Mouse (Mus musculus): ENCODE data around the gene Mical3. TPM values are rescaled to one million over a fixed set of nuclear protein-coding genes. Genes with fewer than 3 reads are reported as not detected.

Mical3 gene
- polyA plus RNA-seq, 1 experiment from 2014 or later = 37.0 TPM

DNA sequence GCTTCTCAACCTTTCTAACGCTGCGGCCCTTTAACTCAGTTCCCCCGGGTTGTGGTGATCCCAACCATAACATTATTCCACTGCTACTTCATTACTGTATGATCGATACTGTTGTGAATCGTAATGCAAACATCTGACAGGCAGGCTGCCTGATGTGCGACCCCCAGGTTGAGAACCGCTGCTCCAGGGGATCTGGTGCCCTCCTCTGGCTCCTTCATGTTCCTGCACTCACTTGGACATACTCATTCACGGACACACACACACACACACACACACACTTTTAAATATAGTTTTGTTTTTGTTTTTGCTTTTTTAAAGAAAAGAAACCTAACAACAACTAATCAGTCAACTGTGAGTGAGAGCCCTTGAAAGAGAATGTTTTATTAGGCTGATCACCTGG lies 19.3 kb upstream of the Mical3 start:
- WGBS = 94% methylated on average over 8 of the region's 8 CpGs
- ATAC-seq = no peak
- Histone ChIP-seq H3K27ac (ENCODE audit: low read length) (no peak overlapping the region), H3K4me3 (ENCODE audit: low read depth, low read length) (no peak overlapping the region), H3K36me3 (ENCODE audit: control insufficient read depth, insufficient read depth, low read length) (no peaks in the 10 kb centered on the region), H3K9me3 (replicated peaks; ENCODE audit: control insufficient read depth, low read length, poor library complexity, severe bottlenecking) (no peaks in the 10 kb centered on the region), H3K4me1 (ENCODE audit: control insufficient read depth, insufficient read depth, low read length) (peaks cover 2% of the 10 kb centered on the region; the same call in 1 of the 2 replicates), H3K9ac (ENCODE audit: low read depth, low read length) (no peak overlapping the region), H3K4me2 (ENCODE audit: low read length) (no peak overlapping the region), H3K27me3 (ENCODE audit: control insufficient read depth, insufficient read depth, low read depth, low read length) (no peaks in the 10 kb centered on the region)

DNA sequence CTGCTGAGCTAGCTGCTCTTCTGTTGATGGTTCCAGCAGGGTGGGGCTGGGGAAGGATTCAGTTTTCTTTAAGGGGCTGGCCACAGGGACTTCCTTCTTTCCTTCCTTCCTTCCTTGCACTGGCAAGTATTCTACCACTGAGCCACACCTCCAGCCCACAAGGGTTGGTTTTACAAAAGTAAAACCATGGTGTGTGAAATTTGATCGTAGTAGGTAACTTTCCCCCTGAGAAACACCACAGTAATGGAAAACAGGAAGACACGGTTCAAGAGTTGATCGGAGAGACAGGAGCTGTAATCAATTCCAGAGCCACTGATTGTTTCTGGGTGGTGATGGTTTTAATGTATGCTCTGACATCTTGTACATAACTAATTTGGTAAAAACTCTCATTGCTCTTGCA lies 18.6 kb upstream of the Mical3 start:
- Histone ChIP-seq H3K27me3 (ENCODE audit: control insufficient read depth, insufficient read depth, low read depth, low read length) (no peaks in the 10 kb centered on the region), H3K9ac (ENCODE audit: low read depth, low read length) (no peak overlapping the region), H3K4me1 (ENCODE audit: control insufficient read depth, insufficient read depth, low read length) (peaks cover 2% of the 10 kb centered on the region; the same call in 1 of the 2 replicates), H3K4me2 (ENCODE audit: low read length) (no peak overlapping the region), H3K27ac (ENCODE audit: low read length) (no peak overlapping the region), H3K36me3 (ENCODE audit: control insufficient read depth, insufficient read depth, low read length) (no peaks in the 10 kb centered on the region), H3K4me3 (ENCODE audit: low read depth, low read length) (no peak overlapping the region), H3K9me3 (replicated peaks; ENCODE audit: control insufficient read depth, low read length, poor library complexity, severe bottlenecking) (no peaks in the 10 kb centered on the region)
- WGBS = 84% methylated on average over 3 of the region's 3 CpGs
- ATAC-seq = no peak

DNA sequence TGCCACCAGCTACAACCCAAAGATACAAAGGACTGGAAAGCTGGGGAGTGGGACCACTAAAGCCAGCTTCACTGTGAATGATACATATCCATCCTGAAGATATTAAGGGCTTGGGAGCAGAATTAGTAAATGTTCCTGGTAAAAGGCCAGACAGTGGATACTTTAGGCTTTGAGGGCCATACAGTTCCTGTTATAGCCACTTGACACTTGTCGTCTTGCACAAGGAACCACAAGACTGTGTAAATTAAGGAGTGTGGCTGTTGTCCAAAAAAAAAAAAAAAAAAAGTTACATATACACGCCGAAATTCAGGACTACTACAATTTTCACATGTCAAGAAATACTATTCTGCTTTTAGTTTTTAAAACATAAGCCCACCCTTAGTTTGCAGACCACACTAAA lies 17.6 kb upstream of the Mical3 start:
- ATAC-seq = no peak
- H3K4me3 ChIP-seq (ENCODE audit: low read depth, low read length) = no peak overlapping the region
- peaks cover 2% of the 10 kb centered on the region; the same call in 1 of the 2 replicates for H3K4me1 ChIP-seq (ENCODE audit: control insufficient read depth, insufficient read depth, low read length)
- H3K9ac ChIP-seq (ENCODE audit: low read depth, low read length) = no peak overlapping the region
- H3K27ac ChIP-seq (ENCODE audit: low read length) = no peak overlapping the region
- 60% methylated on average over 3 of the region's 3 CpGs for WGBS
- H3K9me3 ChIP-seq (replicated peaks; ENCODE audit: control insufficient read depth, low read length, poor library complexity, severe bottlenecking) = no peaks in the 10 kb centered on the region
- H3K4me2 ChIP-seq (ENCODE audit: low read length) = no peak overlapping the region
- H3K27me3 ChIP-seq (ENCODE audit: control insufficient read depth, insufficient read depth, low read depth, low read length) = no peaks in the 10 kb centered on the region
- no peaks in the 10 kb centered on the region for H3K36me3 ChIP-seq (ENCODE audit: control insufficient read depth, insufficient read depth, low read length)

DNA sequence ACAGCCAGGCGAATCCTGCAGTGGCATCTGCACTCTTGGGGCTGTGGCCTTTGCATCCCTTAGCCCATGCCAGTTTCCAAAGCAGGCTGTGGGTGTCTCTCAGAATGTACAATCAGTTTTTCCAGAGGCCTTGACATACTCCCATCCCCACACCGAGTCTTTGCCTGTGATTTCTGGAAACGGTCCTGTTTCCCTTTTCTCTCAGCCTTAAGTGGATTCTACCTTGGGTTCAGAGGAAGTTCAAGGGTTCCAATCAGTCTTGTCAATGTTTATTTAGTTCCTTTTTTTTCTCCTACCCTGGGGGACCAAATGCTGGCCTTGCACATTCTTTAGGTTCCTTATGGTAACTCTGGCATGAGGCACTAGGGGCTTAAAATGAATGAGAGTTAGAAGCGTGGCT lies 16.0 kb upstream of the Mical3 start:
- WGBS = 53% methylated on average over 4 of the region's 4 CpGs

DNA sequence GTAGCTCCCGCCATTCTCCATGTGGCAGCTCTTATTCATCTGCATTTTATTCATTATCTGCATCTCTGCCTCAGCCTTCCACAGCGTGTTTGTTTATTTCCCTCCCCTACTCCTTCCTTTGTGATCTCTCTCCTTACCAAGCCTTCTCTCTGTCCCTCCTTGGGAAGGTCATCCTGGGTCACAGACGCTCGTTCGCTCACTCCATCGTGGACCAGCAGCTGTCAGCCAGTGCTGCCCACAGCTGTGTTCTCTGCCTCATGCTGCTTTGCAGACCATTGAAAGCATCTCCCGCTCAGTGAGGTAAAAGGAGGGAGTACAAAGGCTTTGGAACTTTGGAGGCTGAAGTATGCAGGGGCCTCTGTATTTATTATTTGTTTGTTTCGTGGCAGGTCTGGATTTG lies 15.1 kb upstream of the Mical3 start:
- no peaks in the 10 kb centered on the region for H3K36me3 ChIP-seq (ENCODE audit: control insufficient read depth, insufficient read depth, low read length)
- H3K9me3 ChIP-seq (replicated peaks; ENCODE audit: control insufficient read depth, low read length, poor library complexity, severe bottlenecking) = no peaks in the 10 kb centered on the region
- H3K4me1 ChIP-seq (ENCODE audit: control insufficient read depth, insufficient read depth, low read length) = peaks cover 2% of the 10 kb centered on the region; the same call in 1 of the 2 replicates
- no peak for ATAC-seq
- H3K4me2 ChIP-seq (ENCODE audit: low read length) = no peak overlapping the region
- H3K9ac ChIP-seq (ENCODE audit: low read depth, low read length) = no peak overlapping the region
- no peak overlapping the region for H3K4me3 ChIP-seq (ENCODE audit: low read depth, low read length)
- H3K27me3 ChIP-seq (ENCODE audit: control insufficient read depth, insufficient read depth, low read depth, low read length) = no peaks in the 10 kb centered on the region
- no peak overlapping the region for H3K27ac ChIP-seq (ENCODE audit: low read length)
- 27% methylated on average over 8 of the region's 8 CpGs for WGBS

More for the DNA sequence above, 16.0 kb upstream of the Mical3 start:
- H3K9me3 ChIP-seq (replicated peaks; ENCODE audit: control insufficient read depth, low read length, poor library complexity, severe bottlenecking) = no peaks in the 10 kb centered on the region
- peaks cover 2% of the 10 kb centered on the region; the same call in 1 of the 2 replicates for H3K4me1 ChIP-seq (ENCODE audit: control insufficient read depth, insufficient read depth, low read length)
- no peak overlapping the region for H3K9ac ChIP-seq (ENCODE audit: low read depth, low read length)
- H3K27ac ChIP-seq (ENCODE audit: low read length) = no peak overlapping the region
- no peaks in the 10 kb centered on the region for H3K27me3 ChIP-seq (ENCODE audit: control insufficient read depth, insufficient read depth, low read depth, low read length)
- ATAC-seq = no peak
- no peak overlapping the region for H3K4me2 ChIP-seq (ENCODE audit: low read length)
- no peaks in the 10 kb centered on the region for H3K36me3 ChIP-seq (ENCODE audit: control insufficient read depth, insufficient read depth, low read length)
- no peak overlapping the region for H3K4me3 ChIP-seq (ENCODE audit: low read depth, low read length)

DNA sequence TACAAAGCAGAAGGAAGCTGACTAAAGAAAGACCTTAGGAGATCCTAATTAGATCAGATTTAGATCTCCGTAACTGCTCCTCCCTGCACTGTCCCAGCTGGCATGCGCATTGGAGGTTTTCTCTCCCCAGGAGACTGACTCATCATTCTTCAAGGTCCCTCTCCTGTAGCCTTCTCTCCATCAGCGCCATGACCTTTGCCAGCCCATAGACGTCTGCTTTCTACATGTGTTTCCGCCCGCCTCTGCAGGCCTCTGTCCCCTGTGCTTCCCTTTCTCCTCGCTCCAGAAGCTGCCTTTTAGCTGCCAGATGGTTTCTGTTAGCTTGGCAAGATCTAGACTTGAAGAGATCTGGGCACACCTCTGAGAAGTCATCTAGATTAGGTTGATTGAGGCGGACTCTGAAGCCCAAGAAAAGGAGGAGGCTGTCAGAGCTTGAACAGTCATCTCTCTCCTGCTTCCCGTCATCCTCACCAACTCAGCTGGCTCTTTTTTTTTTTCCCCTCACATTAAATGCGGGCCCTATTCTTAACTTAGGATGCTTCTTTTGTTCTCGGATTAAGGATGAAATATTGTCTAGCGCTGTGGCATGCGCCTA lies 14.3 kb upstream of the Mical3 start:
- Histone ChIP-seq H3K36me3 (ENCODE audit: control insufficient read depth, insufficient read depth, low read length) (no peaks in the 10 kb centered on the region), H3K4me3 (ENCODE audit: low read depth, low read length) (no peak overlapping the region), H3K4me1 (ENCODE audit: control insufficient read depth, insufficient read depth, low read length) (peaks cover 2% of the 10 kb centered on the region; the same call in 1 of the 2 replicates), H3K9me3 (replicated peaks; ENCODE audit: control insufficient read depth, low read length, poor library complexity, severe bottlenecking) (no peaks in the 10 kb centered on the region), H3K27me3 (ENCODE audit: control insufficient read depth, insufficient read depth, low read depth, low read length) (no peaks in the 10 kb centered on the region), H3K9ac (ENCODE audit: low read depth, low read length) (no peak overlapping the region), H3K27ac (ENCODE audit: low read length) (no peak overlapping the region), H3K4me2 (ENCODE audit: low read length) (no peak overlapping the region)
- ATAC-seq = no peak
- 50% methylated on average over 13 of the region's 13 CpGs for WGBS

DNA sequence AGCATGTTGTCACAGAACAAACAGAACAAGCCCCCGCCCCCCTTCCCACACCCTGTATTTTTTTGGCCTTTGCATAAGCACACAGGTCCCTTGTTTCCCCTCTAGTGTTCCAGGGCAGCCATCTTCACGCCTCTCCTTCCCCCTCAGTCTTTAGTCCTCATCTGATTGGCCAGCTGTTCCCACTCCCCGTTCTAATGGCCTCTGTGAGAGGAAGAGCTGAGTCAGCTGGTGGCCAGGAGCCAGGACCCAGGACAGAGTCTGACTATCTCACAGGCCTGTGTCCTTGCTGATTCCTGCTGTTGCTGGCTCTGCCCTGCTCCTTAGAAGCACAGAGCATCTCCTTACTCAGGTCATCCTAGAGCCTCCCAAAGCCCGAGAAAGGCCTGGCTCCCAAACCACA lies 13.3 kb upstream of the Mical3 start:
- Histone ChIP-seq H3K4me3 (ENCODE audit: low read depth, low read length) (no peak overlapping the region), H3K36me3 (ENCODE audit: control insufficient read depth, insufficient read depth, low read length) (no peaks in the 10 kb centered on the region), H3K4me2 (ENCODE audit: low read length) (no peak overlapping the region), H3K9ac (ENCODE audit: low read depth, low read length) (no peak overlapping the region), H3K27me3 (ENCODE audit: control insufficient read depth, insufficient read depth, low read depth, low read length) (no peaks in the 10 kb centered on the region), H3K9me3 (replicated peaks; ENCODE audit: control insufficient read depth, low read length, poor library complexity, severe bottlenecking) (no peaks in the 10 kb centered on the region), H3K27ac (ENCODE audit: low read length) (no peak overlapping the region), H3K4me1 (ENCODE audit: control insufficient read depth, insufficient read depth, low read length) (peaks cover 2% of the 10 kb centered on the region; the same call in 1 of the 2 replicates)
- 69% methylated on average over 4 of the region's 4 CpGs for WGBS
- ATAC-seq = peak; percentile 50

DNA sequence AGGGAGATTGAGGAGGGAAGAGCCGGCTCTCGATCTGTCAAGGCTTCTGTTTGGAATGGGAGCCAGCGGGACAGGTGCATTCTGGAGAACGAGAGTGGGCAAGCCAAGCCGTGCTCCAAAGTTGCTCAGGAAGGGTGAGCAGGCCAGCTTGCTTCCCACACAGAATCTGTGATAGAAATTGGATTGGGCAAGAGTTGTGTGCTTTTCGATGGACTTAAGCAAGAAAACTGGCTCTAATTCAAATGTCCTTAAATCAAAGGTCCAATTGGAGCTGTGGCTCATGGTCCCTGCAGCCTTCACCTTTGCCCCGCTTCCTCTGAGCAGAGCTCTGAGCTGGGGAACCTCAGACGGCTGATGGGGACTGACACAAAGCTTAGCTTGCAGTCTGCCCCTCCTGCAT lies 12.6 kb upstream of the Mical3 start:
- Histone ChIP-seq H3K4me2 (ENCODE audit: low read length) (no peak overlapping the region), H3K4me1 (ENCODE audit: control insufficient read depth, insufficient read depth, low read length) (peaks cover 2% of the 10 kb centered on the region; the same call in 1 of the 2 replicates), H3K36me3 (ENCODE audit: control insufficient read depth, insufficient read depth, low read length) (no peaks in the 10 kb centered on the region), H3K4me3 (ENCODE audit: low read depth, low read length) (no peak overlapping the region), H3K9ac (ENCODE audit: low read depth, low read length) (no peak overlapping the region), H3K27me3 (ENCODE audit: control insufficient read depth, insufficient read depth, low read depth, low read length) (no peaks in the 10 kb centered on the region), H3K9me3 (replicated peaks; ENCODE audit: control insufficient read depth, low read length, poor library complexity, severe bottlenecking) (no peaks in the 10 kb centered on the region), H3K27ac (ENCODE audit: low read length) (no peak overlapping the region)
- no peak for ATAC-seq
- 86% methylated on average over 8 of the region's 8 CpGs for WGBS

DNA sequence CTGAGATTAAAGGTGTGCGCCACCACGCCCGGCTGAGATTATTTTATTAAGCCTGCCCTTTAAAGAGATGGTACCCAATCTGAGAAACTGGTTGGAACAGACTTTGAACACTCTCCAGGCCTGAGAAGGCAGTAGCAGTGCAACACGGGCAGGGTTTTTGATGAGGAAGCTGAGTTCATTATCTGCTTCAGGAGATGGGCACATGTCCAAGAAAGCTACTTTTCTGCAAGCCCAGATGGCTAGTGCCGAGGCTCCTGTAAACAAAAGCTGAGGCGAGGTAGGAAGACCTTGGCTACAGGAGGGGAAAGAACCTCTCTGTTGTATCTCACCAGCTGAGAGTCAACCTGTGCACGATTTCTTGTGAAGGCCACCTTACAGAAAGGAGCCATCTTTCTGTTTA lies 11.5 kb upstream of the Mical3 start:
- peaks cover 2% of the 10 kb centered on the region; the same call in 1 of the 2 replicates for H3K4me1 ChIP-seq (ENCODE audit: control insufficient read depth, insufficient read depth, low read length)
- H3K27ac ChIP-seq (ENCODE audit: low read length) = no peak overlapping the region
- H3K9ac ChIP-seq (ENCODE audit: low read depth, low read length) = no peak overlapping the region
- 85% methylated on average over 7 of the region's 7 CpGs for WGBS
- H3K27me3 ChIP-seq (ENCODE audit: control insufficient read depth, insufficient read depth, low read depth, low read length) = no peaks in the 10 kb centered on the region
- no peaks in the 10 kb centered on the region for H3K9me3 ChIP-seq (replicated peaks; ENCODE audit: control insufficient read depth, low read length, poor library complexity, severe bottlenecking)
- no peak overlapping the region for H3K4me2 ChIP-seq (ENCODE audit: low read length)
- H3K4me3 ChIP-seq (ENCODE audit: low read depth, low read length) = no peak overlapping the region
- no peak for ATAC-seq
- H3K36me3 ChIP-seq (ENCODE audit: control insufficient read depth, insufficient read depth, low read length) = no peaks in the 10 kb centered on the region

All from midbrain, embryonic 16.5 days (tissue).